Mouse (Mus musculus) lung, postnatal 14 days (tissue): ENCODE results near the gene Lrrc4.

ENCODE experiments used
- DNase-seq: peaks from one replicate; pipeline ENCODE4 v3.0.0; 2021

The Lrrc4 gene

DNA sequence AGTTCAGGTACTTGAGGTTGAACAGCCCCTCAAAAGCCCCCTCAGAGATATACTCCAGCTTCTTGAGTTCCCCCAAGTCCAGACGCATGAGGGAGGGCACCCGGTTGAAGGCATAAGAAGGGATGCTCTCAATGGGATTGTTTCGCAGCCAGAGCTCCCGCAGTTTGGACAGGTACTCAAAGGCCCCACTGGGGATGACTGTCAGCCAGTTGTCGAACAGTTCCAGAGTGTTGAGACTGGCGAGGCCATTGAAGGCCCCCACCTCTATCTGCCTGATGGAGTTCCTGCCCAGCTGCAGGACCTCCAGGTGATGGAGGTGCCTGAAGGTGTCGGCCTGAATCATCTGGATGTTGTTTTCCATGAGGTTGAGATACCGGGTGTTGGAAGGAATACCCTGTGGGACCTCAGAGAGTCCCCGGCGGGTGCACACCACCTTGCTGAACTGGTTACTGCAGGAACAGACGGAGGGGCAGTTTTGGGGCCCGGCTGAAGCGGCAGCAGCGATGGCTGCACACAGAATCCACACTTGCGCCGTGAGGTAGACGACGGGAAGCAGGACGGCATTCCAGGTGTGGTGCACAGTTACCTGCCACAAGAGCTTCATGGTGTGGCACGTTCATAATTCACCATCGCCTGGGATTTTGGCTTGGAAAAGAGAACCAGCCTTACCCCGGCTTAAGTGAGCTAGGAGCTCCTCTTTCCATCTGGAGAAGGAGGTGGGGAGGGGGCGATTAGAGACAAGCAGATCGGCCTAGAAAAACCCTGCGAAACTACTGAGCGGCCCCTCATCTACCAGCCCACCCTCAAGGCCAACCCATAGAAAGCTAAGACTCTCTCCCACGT is at the start of gene Lrrc4:
Gene Lrrc4, minus strand, starts transcription at position 737 of the 843 bp plus-strand sequence.
- no peak for DNase-seq

DNA sequence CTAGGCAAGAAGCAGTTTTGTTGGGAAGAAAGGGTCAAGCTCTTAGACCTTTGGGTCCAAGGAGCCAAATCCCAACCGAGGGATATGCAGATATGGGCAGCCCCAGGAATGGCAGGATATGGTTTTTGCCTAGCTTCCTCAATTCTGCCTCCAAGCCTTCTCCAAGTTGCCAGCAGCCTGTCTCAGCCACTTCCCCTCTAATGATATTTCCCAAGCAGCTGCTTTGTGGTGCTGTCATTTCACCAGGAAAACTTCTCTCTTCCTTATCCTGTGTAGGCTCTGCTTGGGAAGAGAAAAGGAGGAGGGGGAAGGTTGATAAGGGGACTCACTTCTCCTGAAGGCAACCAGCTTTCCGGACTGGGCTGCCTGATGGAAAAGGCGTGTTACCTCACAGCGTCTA is 49.4 kb upstream of the Lrrc4 start:
- DNase-seq: no peak

DNA sequence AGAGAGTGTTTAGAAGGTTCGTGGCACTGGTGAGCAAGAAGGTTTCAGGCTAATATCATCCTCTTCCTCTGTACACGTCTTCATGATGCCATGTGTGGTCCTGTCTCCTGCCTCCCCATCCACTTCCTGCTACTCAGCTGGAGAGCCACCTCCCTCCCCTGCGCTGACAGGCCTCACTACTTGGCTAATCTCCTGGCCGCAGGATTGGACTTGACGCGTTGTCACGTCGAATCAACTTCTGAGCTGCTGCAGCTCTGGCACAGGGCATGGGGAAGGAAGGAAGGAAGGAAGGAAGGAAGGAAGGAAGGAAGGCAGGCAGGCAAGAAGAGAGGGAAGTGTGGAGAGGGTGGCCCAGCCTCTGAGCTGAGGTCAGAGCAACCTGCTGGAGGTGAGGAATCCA is 47.8 kb upstream of the Lrrc4 start:
- no peak for DNase-seq

DNA sequence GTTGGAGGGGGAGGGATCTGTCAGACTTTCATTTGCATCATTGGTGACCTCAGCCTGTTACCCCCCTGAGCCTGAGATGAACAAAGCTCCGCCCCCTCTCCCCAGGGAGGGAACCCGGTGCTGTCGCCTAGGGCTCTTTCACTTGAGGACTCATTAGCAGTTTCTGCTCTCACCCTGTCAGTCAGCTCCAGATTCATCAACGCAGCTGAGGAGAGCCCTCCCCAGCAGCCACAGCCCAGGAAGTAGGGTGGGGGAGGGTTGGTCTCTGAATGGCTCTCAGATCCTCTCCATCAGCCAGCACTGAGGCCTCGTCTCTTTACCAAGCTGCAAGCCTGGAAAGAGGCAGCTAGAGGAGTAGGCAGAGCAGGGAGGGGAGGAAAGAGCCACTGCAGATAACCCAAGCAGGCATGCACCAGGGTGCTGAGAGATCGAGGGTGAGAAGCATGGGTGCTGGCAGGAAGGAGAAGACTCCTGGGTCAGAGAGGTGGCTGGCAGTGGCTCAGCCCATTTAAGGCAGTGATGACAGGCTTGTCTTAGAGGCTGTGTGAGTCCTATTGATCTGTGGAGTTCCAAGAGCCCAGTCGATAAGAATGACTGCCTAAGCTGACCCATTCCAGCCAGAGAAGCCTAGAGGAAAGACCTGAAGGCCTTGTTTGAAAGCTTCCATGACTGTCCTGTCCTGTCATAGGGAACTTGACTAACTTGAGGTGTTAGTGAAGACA is 46.6 kb upstream of the Lrrc4 start:
- no peak for DNase-seq

DNA sequence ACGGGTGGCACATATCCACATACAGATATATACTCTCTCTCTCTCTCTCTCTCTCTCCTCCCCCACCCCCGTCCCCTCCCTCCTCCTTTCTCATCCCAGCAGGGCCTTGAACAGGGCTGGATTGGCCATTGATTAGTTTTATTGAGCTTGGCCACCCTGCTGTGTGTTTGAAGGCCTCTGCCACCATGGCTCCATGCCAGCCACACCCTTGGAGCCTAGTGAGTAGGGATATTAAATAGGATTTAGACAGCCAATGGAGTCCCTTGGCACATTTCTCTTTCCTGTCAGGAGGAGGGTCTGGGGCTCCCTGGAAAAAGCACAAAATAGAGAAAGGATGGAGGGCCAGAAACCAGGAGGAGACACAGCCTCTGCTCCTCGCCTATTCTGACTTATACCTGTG is 44.9 kb upstream of the Lrrc4 start:
- no peak for DNase-seq

DNA sequence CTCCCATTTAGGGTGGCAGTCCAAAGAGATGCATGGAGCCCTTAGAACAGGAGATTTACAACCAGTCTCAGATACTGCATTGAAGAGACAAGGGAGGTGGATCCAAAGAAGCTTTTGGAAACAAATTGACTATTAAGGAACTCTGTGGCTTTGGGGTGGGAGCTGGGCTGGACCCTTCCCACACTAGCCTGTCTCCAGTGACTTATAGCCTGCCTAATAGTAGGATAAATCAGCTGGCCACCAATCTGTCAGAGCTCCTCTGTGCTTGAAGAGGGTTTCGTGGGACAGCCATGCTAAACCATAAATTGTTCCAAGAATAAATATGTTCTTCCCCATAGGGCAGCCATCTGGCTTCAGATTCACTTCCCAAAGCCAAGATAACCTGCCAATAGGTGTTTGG is 43.8 kb upstream of the Lrrc4 start:
- DNase-seq: no peak

DNA sequence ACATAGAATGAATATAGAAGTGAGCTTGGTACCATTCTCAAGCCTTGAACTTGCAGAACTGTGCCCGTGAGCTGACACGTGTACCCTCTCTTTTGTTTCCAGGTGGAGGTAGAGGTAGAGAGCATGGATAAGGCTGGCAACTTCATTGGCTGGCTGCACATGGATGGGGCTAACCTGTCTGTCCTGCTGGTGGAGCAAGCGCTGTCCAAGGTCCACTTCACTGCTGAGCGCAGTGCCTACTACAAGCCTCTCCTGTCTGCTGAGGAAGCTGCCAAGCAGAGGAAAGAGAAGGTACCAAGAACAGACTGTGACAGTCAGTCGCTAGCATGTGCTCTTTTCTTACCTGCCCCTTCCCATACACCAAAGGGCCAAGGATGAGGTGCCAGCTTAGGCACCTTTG is 43.2 kb upstream of the Lrrc4 start:
- DNase-seq: no peak

DNA sequence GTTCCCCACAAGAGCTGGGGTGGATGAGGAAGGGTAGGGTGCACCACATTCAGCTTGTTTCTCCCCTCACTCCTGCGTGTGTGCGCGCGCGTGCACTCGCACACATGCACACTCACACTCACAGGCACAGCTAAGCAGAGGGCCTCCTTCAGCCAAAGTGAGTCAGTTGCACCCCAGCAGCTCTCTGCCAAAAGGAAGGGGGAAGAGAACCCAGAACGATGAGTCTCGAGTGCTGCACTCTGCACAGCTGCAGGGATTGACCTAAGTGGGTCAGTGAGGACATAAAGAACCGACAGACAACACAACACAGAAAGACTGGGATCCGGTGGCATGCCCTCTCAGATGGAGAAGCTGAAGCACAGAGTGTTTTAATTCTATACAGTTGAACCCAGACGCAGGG is 42.5 kb upstream of the Lrrc4 start:
- no peak for DNase-seq

DNA sequence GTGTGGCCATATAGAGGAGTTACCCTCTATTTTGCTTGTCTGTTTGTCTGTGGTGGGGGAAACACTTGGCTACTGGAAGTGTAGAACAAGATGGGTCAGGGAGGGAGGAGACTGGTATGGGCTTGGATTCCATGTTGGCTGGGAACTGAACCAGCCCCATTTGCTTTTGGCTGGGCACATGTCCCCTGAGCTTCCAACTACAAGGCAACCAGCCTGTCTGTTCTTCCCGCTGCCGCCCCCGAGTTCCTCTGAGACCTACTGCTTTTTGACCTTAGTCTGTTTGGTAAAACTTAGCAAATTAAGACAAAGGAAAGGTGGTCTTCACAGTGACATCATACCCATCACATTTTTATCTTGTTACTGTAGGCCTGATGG is 40.9 kb upstream of the Lrrc4 start:
- DNase-seq: no peak

DNA sequence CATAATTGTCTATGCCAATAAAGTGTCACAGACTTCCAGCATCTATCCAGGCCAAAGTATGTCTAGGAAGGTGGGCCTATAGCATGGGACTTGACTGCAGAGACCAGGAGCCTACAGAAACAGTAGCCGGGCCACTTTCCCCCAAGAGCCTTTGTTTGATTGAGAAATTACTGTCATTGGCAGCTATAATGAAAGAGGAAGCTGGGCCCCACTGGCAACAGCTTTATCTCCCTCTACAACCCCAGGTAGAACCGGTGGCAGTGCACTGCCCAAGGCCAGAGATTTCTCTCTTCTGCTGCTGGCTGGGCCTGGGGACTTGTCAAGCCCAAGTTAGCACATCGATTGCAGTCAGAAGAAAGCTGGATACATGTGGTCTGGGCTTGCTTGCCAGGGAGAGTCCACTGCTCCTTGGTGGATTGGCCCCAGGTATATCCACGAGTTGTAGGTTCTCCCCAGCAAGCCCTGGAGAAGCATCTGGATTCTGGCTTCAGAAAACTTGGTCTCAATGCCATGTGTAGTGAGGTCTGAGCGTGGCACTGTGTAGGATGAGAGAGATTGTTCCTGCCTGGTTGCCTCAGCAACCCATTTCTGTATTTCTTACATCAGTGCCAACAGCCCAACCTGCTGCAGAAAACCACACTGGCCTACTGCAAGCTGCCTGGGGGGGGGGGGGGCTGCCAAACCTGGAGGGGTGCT is 40.3 kb upstream of the Lrrc4 start:
- no peak for DNase-seq

DNA sequence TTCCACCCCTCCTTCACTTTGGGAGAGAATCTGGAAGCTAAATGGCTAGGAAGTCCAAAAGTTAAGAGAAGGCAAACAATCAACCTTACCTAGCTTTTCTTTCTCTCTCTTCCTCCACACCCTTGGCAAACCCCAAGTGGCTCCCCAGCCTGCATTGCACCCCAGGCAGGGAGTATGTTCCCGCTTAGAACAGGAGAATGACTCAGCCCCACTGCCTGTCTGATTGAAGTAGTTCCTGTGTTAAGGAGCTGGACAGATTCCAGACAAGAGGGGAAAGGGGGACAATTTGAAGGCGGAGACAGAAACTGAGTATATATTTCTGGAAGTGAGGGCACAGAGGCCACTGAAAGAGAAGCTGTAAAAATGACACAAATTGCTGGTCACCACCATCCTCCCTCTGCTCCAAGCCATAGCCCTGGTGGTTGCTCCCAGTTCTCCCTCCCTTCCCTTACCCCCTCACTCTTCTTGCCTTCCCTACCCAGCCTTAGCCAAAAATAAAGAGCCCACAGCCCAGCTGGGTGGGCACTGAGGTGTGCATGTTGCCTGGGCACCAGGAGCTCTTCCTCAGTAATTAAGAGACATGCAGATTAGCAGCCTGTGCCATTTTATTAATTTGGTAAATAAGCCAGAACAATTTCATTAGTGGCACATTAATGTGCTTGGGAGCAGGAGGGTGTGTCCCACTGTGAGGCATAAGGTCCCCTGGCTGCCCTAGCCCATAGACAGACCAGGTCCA is 36.1 kb upstream of the Lrrc4 start:
- DNase-seq: peak; percentile 19

DNA sequence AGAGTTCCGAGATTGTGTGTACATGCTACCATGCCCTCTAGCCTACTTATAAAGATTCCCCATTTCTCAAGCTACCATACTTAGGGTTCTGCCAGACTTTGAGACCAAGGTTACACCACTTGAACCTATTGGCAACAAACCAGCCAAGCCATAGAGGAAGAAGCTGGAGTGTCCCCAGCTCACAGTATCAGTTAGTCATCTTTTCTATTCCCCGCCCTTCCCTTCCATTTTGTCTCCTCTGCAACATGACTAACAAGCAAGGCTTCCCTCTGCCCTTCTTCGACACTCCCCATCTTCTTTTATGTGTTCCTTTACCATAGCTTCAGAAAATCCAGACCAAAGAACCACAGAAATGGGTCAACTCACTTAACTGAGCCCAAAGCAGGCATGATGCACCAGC is 34.7 kb upstream of the Lrrc4 start:
- DNase-seq: no peak

DNA sequence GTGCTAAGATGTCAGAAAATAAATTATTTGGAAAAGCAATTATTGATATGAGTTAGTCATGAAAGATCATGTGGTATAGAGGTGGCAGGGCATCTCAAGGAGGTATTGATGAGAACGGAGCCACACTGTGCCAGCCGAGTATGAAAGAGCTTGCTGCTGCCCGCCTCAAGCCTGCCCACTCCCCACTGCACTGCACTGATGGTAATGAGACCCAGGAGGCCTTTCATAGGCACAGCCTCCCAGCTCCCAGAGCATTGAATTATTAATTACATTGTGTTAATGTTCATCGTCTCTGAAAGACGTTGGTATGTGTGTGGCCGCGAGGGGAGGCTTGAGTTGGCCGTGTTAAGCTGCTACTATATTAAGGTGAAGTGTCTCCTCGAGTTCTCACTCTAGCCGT is 33.6 kb upstream of the Lrrc4 start:
- DNase-seq: no peak

DNA sequence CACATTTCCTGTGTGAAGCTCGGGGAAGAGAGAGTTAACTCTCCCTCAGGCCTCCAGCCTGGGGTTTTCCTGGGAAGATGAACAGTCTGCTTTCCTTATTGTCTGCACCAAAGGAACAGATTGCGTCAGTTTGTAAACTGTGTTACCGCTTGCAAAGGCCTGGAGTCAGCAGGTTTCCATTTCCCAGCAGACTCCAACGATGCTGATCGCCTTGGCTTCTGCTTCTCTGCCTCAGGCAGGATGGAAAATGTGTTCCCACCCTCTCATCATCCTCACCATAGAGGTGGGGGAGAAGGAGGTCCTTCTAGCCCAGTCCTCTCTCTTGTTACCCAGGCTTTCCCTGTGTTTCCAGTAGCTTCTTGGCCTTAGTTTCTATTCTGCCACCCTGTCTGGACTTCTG is 33.1 kb upstream of the Lrrc4 start:
- DNase-seq: peak; percentile 14

DNA sequence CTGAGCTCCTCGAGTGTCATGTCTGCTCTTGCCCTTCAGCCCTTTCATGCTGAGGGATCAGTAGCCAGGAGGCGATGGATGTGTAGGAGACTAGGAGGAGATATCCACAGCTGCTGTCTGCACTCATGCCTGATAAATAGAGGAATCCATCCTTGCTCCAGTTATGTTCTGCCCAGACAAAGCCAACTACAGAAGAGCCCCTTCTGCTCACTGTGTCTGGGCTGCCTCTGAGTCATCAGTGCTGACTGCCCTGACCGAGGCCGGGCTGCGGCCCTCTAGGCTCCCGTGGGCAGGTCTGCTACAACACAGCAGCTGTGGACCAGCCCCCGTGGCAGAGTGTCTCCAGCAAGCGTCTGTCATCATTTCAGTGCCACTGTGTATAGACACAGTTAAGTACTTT is 30.8 kb upstream of the Lrrc4 start:
- no peak for DNase-seq

DNA sequence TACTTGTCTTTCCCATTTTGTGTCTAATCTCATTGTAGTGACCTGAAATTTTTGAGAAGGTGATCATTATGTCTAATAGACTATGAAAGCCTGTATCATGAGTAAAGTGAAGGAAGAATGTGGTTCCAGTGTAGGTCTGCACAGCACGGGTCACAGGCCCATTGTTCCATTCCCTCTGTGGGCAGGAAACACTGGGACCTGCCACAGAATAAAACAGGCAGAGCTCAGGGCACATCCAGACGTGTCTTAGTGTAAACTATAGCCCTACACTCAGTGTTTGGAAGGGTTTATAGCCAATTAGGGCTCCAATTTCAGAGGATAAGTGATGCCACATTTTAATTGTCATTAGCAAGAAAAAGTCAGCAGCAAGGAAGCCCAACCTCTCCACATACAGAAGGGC is 29.4 kb upstream of the Lrrc4 start:
- DNase-seq: no peak

DNA sequence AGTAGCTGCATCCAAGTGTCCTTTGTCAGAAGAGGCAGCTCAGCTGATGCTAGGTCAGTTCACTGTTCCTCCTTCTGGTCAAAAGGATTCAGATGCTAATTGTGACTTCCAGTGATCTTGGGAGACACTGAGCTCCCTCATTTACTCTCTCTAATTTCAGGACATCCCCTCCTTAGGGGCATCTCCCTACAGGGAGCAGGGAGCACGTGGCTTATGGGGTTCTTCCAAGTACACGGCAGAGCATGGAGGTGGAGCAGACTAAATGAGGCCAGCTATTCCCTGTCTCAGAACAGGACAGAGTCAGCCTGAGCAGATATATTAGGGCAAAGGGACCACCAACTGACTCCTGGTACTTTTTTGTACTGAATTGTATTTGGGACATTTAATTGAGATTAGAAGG is 28.9 kb upstream of the Lrrc4 start:
- DNase-seq: no peak

DNA sequence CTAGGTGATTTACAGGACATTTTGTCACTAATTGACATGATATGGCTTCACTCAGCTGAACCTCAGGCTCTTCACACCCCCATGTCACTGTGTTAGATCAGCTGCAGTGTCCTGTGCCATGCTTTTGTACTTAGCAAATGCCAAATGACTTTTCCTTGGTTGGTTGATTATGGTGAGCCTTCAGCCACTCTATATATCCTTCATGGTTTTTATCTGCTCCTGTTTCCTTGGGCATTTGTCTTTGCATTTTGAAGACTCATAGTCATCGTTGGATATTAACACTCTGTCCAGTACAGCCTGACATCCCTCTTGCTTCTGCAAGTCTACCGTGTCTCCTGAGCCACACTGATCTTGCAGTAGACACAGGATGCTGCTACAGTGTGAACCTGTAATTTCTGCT is 27.5 kb upstream of the Lrrc4 start:
- no peak for DNase-seq

DNA sequence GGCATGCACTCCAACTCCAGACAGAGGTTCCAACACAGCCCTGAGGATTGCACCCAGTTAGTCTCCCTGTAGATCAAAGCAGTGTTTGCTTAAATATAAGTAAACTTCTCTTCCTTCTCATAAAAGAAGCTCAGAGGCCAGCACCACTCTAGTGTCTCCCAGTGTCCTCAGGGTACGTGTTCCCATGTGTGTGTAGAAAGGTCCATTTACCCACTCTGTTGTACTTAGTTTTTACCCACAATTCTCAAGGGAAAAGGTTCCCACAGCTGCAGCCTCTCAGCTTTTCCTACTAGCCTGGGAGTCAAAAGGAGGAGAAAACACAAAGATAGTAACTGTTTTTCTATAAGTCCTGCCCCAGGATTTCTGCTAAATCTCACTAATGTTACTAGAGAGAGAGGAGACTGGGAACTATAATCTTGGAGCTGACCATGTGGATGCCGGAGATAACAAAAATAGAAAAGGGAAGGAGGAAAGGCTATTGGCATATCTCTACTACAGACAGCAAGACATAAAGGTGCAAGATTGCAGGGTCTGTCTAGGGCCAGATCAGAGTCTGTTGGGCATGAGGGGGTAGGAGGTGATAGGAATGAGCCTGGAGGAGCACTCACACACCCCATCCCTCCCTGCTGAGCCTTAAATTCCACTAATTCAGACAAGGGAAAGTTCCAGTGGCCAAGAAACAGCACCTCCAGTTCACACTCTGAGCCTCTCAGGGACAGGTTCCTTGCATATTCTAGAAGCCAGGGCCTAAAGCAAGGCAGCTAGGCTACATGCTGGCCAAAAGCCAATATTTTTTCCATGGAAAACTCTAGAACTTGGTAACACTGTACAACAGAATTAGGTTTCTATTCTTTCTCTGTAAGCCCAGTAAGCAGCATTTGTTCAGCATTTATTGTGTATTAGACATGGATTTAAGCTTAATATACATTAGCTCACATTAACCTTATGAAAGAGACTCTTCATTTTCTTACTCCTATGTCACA is 25.9 kb upstream of the Lrrc4 start:
- no peak for DNase-seq

DNA sequence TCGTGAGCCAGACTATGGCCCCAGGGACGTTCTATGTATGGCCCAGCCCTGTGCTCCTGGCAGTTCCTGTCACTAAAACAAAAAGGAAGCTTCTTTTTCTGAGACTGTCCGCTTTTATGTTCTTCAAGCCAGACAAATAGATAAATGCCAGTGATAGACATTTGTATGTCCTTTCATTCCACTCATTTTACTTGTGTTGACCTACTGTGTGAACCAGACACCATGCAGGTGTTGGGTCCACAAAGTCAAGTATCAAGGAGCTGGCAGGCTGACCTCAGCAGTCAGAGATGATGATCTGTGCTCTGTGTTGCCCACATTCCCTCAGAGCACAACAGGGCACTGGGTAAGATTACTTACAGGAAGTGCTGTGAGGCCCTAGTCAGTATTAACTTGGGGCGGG is 25.2 kb upstream of the Lrrc4 start:
- no peak for DNase-seq

DNA sequence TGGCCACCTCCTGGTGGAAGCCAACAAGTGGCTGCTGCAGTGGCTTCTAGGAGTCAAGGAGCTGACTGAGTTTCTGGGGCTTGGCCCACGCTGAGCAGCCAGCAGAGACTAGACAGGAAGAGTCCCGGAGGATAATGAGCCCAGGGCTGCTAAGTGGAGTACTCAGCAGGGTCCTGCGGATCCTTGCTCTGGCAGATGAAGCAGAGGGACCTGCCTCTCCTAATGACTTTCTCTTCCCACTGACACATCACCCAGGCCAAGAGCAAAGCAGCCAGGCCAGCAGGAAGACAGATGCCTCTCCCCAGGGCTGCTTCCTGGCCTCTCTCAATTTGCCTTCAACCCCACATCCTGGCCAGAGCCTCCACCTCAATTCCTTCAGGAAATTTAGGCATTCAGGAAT is 23.9 kb upstream of the Lrrc4 start:
- no peak for DNase-seq

DNA sequence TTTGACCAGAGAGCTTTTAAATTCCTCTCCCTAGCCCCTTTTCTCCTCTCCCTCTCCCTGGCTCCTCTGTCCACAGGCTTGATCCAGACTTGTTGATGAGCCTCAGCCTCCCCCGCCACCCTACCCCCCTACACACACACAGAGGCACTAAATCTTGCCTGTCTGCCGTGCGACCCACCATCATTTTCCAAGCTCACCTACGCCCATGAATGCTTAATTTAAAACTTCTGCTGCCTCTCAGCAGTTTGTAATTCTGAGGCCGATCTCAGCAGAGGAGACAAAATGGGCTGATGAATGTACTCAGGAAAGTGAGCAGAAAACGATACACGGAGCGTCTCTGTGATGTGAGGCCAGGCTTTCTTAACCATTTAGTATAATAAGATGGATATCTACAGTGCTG is 23.1 kb upstream of the Lrrc4 start:
- no peak for DNase-seq
